Mouse (Mus musculus) neural tube, embryonic 13.5 days (tissue): ENCODE measurements at regions not wholly inside any gene's neighbourhood (a gene's known extent, or its start where the extent isn't known, plus 50 kb on each side); places are given as distances from the start of the nearest gene placed in this dataset.

ENCODE experiments used
- ATAC-seq: fragments of 200-750 bp; cut with Nextera tagmentation; 2 replicates; pipeline ENCODE4 v1.8.0; 2017; ENCODE audit warnings: low read depth, mild to moderate bottlenecking, moderate TSS enrichment, moderate library complexity
- H3K27ac ChIP-seq: fragments of 300-500 bp; sonication (generic); replicated peaks from 2 replicates; pipeline ENCODE4 v1.5.1; 2015; ENCODE audit warnings: moderate library complexity, mild to moderate bottlenecking, inconsistent platforms
- H3K27me3 ChIP-seq: fragments of 300-500 bp; sonication (generic); 2 replicates; pipeline ENCODE4 v1.6.1; 2015; ENCODE audit warnings: mild to moderate bottlenecking, inconsistent platforms
- H3K36me3 ChIP-seq: fragments of 300-500 bp; sonication (generic); 2 replicates; pipeline ENCODE4 v1.6.1; 2015; ENCODE audit warnings: mild to moderate bottlenecking, inconsistent platforms
- H3K4me1 ChIP-seq: fragments of 300-500 bp; sonication (generic); replicated peaks from 2 replicates; pipeline ENCODE4 v1.6.1; 2015; ENCODE audit warnings: inconsistent platforms
- H3K4me2 ChIP-seq: fragments of 300-500 bp; sonication (generic); 2 replicates; pipeline ENCODE4 v1.6.1; 2015; ENCODE audit warnings: inconsistent platforms, mild to moderate bottlenecking, moderate library complexity
- H3K4me3 ChIP-seq: fragments of 300-500 bp; sonication (generic); 2 replicates; pipeline ENCODE4 v1.5.1; 2015; ENCODE audit warnings: mild to moderate bottlenecking, inconsistent platforms
- H3K9ac ChIP-seq: fragments of 300-500 bp; sonication (generic); 2 replicates; pipeline ENCODE4 v1.6.1; 2015; ENCODE audit warnings: moderate library complexity, mild to moderate bottlenecking, inconsistent platforms
- H3K9me3 ChIP-seq: fragments of 300-500 bp; sonication (generic); 2 replicates; pipeline ENCODE4 v1.6.1; 2016; ENCODE audit warnings: inconsistent platforms
- WGBS: fragments of 180-500 bp; shearing (Covaris S2); methylation state at CpG from one replicate; pipeline ENCODE4 v1.1.7; 2015; 5-methylcytosine and 5-hydroxymethylcytosine counted together

DNA sequence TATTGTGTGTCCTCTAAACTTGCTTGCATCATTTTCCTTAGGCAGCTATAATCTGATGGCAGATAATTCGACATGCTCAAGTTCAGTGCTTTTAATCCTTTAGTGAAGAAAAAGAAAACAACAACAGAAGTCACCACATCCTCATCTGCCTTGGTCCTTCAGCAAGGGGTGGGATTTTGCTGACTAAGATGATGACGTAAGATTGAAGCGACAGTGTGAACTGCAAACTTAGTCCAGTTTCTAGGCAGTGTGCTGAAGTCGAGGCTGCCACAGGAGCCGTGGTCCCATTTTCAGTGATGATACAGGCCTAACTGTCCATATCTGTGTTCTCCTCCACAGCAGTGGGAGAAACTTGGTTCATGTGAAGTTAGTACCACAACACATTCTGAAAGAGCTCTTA is 314.4 kb downstream of the Gm11361 start:
- H3K9ac ChIP-seq, result no peak overlapping the region
- H3K4me3 ChIP-seq, result no peak overlapping the region
- ATAC-seq, result no peak
- no peaks in the 10 kb centered on the region for H3K4me1 ChIP-seq
- no peak overlapping the region for H3K4me2 ChIP-seq
- H3K9me3 ChIP-seq, result no peaks in the 10 kb centered on the region
- WGBS, result 89% methylated on average over 5 of the region's 5 CpGs
- H3K27ac ChIP-seq, result no peak overlapping the region
- no peaks in the 10 kb centered on the region for H3K36me3 ChIP-seq
- H3K27me3 ChIP-seq, result no peaks in the 10 kb centered on the region

DNA sequence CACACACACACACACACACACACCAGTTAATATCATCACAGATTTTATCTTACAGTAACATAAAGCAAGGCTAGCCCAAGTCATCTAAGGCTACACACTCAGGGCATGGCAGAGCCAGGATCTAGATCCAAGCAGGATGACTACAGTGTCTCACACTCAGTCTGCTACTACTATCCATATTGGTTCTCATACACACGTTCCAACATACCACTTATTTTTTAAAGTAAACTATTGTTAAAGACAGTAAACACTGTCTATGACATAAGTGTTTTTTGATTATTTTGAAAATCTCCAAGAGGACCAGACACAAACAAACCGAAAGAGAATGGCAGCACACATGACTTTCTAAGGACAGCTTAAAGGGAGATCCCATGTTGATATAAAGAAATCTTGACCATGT is 306.3 kb downstream of the Gm11361 start:
- no peaks in the 10 kb centered on the region for H3K27me3 ChIP-seq
- no peak overlapping the region for H3K9ac ChIP-seq
- no peak overlapping the region for H3K4me3 ChIP-seq
- H3K4me2 ChIP-seq, result no peak overlapping the region
- H3K36me3 ChIP-seq, result no peaks in the 10 kb centered on the region
- H3K9me3 ChIP-seq, result 0 out of 2 replicates have a peak, but pooled peaks cover 5% of the 10 kb centered on the region
- 95% methylated on average over 2 of the region's 2 CpGs for WGBS
- no peak overlapping the region for H3K27ac ChIP-seq
- ATAC-seq, result no peak
- H3K4me1 ChIP-seq, result no peaks in the 10 kb centered on the region

DNA sequence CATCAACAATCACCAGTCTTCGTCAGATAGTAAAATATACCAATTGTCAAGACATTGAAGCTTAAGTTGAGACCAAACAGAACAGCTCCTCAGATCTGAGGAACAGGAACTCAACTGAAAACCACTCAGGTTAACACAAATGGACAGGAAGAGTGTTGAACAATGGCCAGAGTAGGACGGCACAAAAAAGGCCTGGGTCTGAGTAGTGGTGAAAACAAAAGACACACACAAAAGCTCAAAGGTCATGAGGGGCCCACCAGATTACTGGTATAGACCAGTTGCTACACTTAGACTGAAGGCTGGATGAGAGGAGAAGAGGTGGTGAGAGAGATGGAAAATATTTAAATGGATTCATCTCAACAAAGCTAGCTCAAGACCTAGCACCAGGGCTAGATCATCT is 302.8 kb downstream of the Gm11361 start:
- Histone ChIP-seq H3K27ac (no peak overlapping the region), H3K9me3 (0 out of 2 replicates have a peak, but pooled peaks cover 5% of the 10 kb centered on the region), H3K4me2 (no peak overlapping the region), H3K27me3 (no peaks in the 10 kb centered on the region), H3K36me3 (no peaks in the 10 kb centered on the region), H3K4me3 (no peak overlapping the region), H3K4me1 (peaks cover 6% of the 10 kb centered on the region), H3K9ac (no peak overlapping the region)
- no peak for ATAC-seq
- WGBS, result 57% methylated on average over 2 of the region's 2 CpGs

DNA sequence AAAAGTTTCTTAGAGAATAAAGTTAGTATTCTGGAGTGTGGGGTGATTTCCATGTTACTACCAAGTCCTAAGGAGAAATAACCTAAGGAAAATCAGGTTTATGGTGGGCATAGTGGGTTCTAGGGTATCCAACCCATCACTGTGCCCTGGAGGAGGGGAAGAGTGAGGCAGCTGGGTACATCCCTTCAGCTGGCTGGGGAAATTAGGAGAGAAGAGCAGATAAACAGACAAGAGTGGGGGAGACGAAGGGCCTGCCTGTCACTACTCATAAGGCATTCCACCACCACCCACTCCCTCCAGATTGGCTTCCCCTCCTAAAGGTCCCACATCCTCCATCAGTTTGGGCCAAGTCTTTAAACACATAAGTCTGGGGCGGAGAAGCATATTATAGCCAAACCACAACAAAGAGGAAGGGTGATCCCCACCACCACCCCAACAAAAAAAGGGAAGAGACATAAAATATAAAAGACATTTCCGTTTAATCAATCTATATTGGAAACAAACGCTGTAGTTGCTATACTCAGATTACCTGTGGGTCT is 299.8 kb downstream of the Gm11361 start:
- no peaks in the 10 kb centered on the region for H3K36me3 ChIP-seq
- H3K27ac ChIP-seq, result no peak overlapping the region

DNA sequence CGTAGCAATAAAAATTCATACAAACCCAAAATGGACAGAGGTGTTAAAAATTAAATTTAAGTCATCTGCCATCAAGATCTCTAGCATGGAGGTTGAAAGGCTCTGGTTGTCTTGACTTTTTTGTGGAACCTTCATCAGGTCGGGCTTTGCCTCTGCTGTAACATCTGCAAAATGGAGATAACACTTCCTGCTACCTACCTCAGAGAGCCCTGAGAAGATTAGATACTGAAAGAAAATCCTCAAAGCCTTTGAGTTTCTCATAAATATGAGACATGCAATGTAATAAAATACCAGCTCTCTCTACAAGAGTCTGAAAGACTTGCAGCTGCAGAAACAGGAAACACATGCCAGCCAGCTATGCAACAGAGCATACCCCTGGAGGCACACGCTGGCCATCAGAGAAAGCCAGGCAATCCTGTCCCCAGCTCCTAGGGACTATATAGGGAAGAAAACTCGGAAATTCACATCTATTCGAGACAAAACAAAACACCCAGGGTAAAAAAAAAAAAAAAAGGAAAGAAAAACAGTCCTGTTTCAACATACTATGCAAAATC is 299.1 kb downstream of the Gm11361 start:
- Histone ChIP-seq H3K9me3 (no peaks in the 10 kb centered on the region), H3K27ac (no peak overlapping the region), H3K4me1 (peaks cover 37% of the 10 kb centered on the region), H3K9ac (no peak overlapping the region), H3K4me2 (no peak overlapping the region), H3K27me3 (no peaks in the 10 kb centered on the region), H3K36me3 (no peaks in the 10 kb centered on the region), H3K4me3 (no peak overlapping the region)
- no peak for ATAC-seq
- WGBS, result 84% methylated on average over 5 of the region's 5 CpGs

More for the DNA sequence above, 299.8 kb downstream of the Gm11361 start:
- WGBS, result 86% methylated on average over 4 of the region's 4 CpGs
- Histone ChIP-seq H3K4me3 (no peak overlapping the region), H3K4me1 (peaks cover 36% of the 10 kb centered on the region), H3K9ac (no peak overlapping the region), H3K27me3 (no peaks in the 10 kb centered on the region), H3K4me2 (no peak overlapping the region), H3K9me3 (no peaks in the 10 kb centered on the region)
- ATAC-seq, result no peak

DNA sequence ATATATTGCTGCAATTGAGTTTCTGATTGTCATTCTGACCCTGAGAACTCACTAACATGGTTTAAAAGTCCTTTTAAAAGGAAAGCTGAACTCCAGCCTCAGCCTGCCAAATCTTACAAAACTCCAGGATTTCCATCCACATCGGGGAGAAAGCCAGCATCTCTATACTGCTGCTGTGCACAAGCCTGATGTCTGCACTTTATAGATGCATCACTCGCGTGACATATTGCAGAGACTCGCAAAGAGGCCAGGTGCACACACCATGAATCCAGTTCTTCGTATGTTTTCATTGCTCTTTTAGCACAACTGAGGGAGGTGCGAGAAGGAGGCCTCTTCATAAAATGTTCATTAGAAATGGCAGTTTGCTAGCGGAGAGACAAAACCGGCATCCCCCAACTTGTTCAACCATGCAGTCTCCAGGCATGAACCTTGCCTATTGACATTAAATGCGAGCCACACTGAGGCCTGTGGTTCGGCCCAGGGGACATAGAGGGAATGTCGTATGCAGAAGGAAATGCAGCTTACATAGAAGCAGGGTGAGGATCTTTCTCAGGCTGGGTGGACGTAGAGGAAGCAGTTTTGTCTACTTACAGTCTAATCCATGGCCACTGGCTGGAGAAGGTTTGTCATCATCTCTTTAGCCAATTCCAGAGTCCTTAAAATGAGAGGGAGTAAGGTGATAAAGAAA is 297.0 kb downstream of the Gm11361 start:
- no peaks in the 10 kb centered on the region for H3K27me3 ChIP-seq
- H3K9ac ChIP-seq, result 0 out of 2 replicates have a peak overlapping the region, but pooled peaks have one; percentile 12
- no peaks in the 10 kb centered on the region for H3K36me3 ChIP-seq
- H3K4me2 ChIP-seq, result no peak overlapping the region
- 46% methylated on average over 12 of the region's 12 CpGs for WGBS
- no peaks in the 10 kb centered on the region for H3K9me3 ChIP-seq
- peaks cover 37% of the 10 kb centered on the region for H3K4me1 ChIP-seq
- H3K27ac ChIP-seq, result peak overlapping the region; percentile 82
- ATAC-seq, result no peak
- H3K4me3 ChIP-seq, result no peak overlapping the region

DNA sequence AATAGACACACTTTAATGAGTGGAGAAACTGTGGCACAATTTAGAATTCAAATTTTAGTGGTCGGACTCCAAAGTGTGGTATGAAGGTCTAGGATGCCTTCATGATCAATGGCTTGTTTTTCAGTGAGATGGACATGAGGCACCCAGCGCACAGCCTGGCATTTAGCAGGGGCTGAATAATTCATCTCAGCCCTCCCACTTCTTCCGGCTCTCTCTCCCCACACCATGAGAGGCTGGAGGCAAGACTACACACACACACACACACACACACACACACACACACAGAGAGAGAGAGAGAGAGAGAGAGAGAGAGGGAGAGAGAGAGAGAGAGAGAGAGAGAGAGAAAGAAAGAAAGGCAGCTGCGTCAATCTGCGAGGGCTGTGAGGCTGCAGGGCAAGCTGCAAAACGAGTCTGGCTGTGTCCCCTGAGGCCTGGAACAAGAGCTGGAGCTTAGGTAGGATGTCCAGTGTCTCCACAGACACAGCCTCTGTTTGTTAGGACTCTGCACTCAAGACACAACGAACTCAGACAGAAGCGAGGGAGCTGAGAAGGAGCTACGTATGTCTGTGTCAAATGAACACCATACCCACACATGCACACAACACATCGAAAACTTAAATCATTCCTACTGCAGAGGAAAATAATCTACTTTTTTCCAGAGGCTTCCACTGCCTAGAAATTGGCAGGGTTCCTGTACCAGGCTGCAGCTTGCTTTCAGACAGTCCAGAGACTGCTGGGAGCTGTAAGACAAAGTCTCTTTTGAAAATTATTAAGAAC is 295.8 kb downstream of the Gm11361 start:
- 21% methylated on average over 10 of the region's 10 CpGs for WGBS
- H3K27ac ChIP-seq, result peak overlapping the region; percentile 82
- H3K9ac ChIP-seq, result peak overlapping the region; percentile 31; the same call in 1 of the 2 replicates
- H3K4me1 ChIP-seq, result peaks cover 37% of the 10 kb centered on the region
- H3K27me3 ChIP-seq, result no peaks in the 10 kb centered on the region
- peak; percentile 71 for ATAC-seq
- H3K4me2 ChIP-seq, result peak overlapping the region; percentile 7; the same call in 1 of the 2 replicates
- H3K9me3 ChIP-seq, result no peaks in the 10 kb centered on the region
- H3K4me3 ChIP-seq, result no peak overlapping the region
- H3K36me3 ChIP-seq, result no peaks in the 10 kb centered on the region

DNA sequence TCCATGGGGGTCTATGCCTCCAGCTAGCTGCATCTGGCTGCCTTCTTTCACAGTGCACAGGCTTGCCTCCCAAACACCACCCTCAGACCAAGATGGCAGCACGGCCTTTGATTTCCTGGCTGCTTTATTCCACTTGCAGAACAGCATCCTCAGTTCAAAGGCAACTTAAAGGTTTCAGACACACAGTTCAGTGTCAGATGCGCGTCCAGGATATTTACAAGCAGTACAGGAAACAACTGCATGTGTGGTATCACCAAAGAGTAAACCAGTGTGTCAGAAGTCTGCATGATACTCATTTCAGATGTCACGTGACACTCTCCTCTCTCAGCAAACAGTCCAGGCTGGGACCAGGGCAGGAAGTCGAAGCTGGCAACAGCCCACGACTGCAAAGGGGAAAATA is 294.2 kb downstream of the Gm11361 start:
- Histone ChIP-seq H3K27me3 (no peaks in the 10 kb centered on the region), H3K4me2 (no peak overlapping the region), H3K4me3 (no peak overlapping the region), H3K36me3 (no peaks in the 10 kb centered on the region), H3K4me1 (peaks cover 37% of the 10 kb centered on the region), H3K9ac (no peak overlapping the region), H3K9me3 (no peaks in the 10 kb centered on the region), H3K27ac (0 out of 2 replicates have a peak overlapping the region, but pooled peaks have one; percentile 6)
- WGBS, result 86% methylated on average over 6 of the region's 6 CpGs
- no peak for ATAC-seq

DNA sequence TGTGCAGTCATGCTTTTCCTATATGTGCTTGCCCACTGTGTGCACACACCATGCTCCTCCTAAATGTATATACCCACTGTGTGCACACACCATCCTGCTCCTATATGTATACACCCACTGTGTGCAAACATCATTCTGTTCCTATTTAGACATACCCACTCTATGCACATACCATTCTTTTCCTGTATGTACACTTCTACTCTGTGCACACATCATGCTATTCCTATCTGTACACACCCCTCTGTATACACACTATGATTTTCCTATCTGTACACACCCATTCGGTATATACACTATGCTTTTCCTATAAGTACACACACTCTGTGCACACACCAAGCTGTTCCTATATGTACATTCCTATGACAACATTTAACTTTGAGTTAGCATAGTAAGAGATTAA is 288.5 kb downstream of the Gm11361 start:
- no peak for ATAC-seq
- WGBS, result 94% methylated on average over 1 of the region's 1 CpGs
- Histone ChIP-seq H3K27ac (peak overlapping the region; percentile 89; the same call in 1 of the 2 replicates), H3K36me3 (no peaks in the 10 kb centered on the region), H3K9me3 (no peaks in the 10 kb centered on the region), H3K27me3 (no peaks in the 10 kb centered on the region), H3K4me3 (no peak overlapping the region), H3K4me1 (peaks cover 29% of the 10 kb centered on the region), H3K4me2 (no peak overlapping the region), H3K9ac (peak overlapping the region; percentile 2; the same call in 1 of the 2 replicates)

DNA sequence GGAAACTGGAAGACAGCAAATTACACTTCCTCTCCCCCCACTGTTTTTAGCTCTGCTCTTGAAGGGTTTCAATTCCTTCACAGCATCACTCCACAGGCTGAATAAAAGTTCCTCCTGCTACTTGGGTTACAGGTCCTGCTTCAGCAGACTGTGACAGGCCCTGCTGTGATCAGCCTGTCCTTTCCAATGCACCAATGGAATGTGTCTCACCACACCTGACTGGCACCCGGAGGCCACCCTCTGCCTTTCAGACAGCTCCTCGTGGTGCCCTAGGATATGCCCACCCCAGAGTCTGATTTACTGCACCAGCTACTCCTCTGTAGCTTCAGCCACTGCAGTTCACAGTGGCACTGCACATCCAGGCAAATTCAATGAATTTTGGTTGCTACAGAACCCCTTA is 288.0 kb downstream of the Gm11361 start:
- H3K4me3 ChIP-seq, result no peak overlapping the region
- H3K4me1 ChIP-seq, result peaks cover 29% of the 10 kb centered on the region
- H3K27ac ChIP-seq, result peak overlapping the region; percentile 89
- WGBS, result 32% methylated on average over 2 of the region's 2 CpGs
- no peak overlapping the region for H3K4me2 ChIP-seq
- H3K27me3 ChIP-seq, result no peaks in the 10 kb centered on the region
- no peaks in the 10 kb centered on the region for H3K36me3 ChIP-seq
- H3K9me3 ChIP-seq, result no peaks in the 10 kb centered on the region
- no peak for ATAC-seq
- H3K9ac ChIP-seq, result peak overlapping the region; percentile 2; the same call in 1 of the 2 replicates

DNA sequence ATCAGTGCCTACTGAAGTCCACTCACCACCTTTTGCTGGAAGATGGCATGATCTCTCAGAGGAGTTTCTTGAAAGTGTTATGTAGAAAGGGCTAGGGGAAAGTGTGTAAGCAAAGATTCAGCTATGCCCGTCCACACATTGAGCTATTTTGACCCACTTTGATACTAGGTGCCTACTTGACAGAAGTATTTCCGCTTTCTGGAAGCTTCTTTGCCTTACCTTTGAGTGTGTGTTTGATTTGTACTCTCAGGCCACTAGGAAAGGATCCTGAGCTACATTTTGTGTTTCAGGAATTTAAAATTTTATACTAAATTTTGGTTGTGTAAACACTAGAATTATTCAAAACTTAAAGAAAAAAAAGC is 287.5 kb downstream of the Gm11361 start:
- Histone ChIP-seq H3K4me1 (peaks cover 29% of the 10 kb centered on the region), H3K27ac (peak overlapping the region; percentile 89), H3K9me3 (no peaks in the 10 kb centered on the region), H3K4me2 (peak overlapping the region; percentile 46), H3K36me3 (no peaks in the 10 kb centered on the region), H3K4me3 (no peak overlapping the region), H3K9ac (0 out of 2 replicates have a peak overlapping the region, but pooled peaks have one; percentile 26), H3K27me3 (no peaks in the 10 kb centered on the region)
- no peak for ATAC-seq
- 82% methylated on average over 2 of the region's 2 CpGs for WGBS
